Mouse (Mus musculus) kidney, adult 2 months (tissue): ENCODE measurements around the gene Epn2.

Experiments
- CTCF ChIP-seq: fragments of 200-500 bp; conservative IDR thresholded peaks from 2 replicates; pipeline ENCODE4 v1.5.1; 2011; ENCODE audit warnings: low read depth, mild to moderate bottlenecking, control low read depth, low read length, moderate library complexity, mixed read lengths; ENCODE audit not compliant: insufficient read depth, insufficient read length
- POLR2A ChIP-seq: fragments of 200-500 bp; IDR thresholded peaks from one replicate; pipeline ENCODE4 v1.6.1; 2011; ENCODE audit warnings: low read depth, low read length, control low read depth

DNA sequence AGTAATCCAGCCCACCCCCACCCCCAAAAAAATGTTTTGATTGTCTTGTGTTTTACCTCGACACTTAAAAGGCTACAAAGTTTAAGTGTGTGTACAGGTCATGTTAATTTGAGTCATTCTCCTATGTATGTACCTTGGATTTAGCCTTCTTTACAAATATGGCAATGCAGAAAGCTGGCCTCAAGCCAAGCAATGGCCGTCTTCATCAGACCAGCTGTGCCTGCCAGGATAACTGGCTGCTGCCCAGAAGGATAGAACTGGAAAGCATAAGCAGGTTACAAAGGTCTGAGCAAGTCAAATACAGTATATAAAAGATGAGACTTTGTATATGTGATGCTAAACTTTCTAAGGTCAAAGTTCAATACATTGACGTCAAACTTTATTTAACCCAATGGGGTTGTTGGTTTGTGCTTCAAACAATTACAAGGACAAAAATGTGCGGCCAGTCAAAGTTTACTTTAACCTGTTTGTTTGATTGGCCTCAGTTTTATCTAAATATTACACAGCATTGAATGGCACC is 32.7 kb upstream of the Epn2 start:
- no peak for TF ChIP-seq POLR2A
- no peak for TF ChIP-seq CTCF
